Mouse (Mus musculus) layer of hippocampus, adult 11-12 months (tissue): ENCODE measurements at regions not wholly inside any gene's neighbourhood (a gene's known extent, or its start where the extent isn't known, plus 50 kb on each side); places are given as distances from the start of the nearest gene placed in this dataset.
A peak's percentile ranks its signal among the peaks of the same experiment; 100 is the strongest.

Source experiments
- DNase-seq: peaks from one replicate; pipeline ENCODE4 v3.0.0; 2022; ENCODE audit warnings: low spot score

DNA sequence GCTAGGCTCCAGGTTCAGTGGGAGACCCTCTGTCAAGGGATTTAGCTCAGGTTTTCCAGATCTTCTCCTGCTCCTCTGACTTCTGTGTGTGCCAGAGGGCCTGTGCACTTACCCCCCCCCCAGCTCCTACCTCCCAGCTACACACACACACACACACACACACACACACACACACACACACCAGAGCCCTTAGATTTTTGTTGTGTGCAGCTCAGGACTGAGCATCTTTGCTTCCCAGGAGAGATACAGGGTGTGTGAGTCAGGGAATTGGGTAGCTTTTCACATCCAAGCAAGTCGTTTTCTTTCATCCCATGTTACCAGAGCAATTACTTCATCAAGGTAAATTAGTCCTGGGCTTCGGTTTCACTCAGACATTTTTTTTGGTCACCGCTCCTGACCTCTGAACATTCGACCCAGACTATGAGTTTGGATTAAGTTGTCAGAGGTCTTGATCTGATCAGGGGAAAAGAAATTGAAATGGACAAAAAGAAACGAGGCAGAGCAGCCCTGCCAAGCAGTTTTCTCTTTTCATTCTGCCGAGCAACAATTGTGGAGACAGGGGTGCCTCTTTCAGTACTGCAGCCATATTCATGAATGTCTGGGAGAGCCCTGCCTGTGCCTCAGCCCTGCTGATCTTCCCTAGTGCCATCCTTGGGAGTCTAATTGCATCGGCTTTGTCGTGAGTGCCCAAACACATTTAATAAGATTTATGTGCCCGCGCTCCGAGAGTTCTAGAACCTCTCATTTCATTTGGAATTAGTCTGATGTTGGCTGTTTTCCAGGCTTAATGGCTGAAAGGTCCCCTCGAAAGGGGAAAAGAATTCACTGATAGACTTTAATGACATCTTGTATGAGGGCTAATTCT, 241.3 kb downstream of the 1500009L16Rik start:
- DNase-seq: no peak

DNA sequence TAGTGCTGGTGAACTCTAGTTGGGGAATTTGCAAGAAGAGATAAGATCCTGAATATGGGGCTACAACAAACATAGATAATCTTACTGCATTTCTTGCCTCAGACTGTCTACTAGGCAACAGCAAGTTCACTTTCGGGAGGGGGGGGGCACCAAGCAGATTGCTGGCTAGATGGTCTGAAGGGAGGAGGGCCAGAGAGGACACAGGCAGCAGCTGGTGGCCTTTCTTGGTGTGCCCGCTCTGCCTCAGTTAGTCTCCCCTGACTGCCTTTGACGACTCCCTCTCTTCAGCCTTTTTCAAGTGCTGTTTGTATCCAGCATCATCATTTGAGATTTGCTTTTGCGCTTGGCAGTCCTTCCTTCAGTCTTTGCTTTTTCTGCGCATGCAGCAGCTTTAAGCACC, 242.2 kb downstream of the 1500009L16Rik start:
- no peak for DNase-seq

DNA sequence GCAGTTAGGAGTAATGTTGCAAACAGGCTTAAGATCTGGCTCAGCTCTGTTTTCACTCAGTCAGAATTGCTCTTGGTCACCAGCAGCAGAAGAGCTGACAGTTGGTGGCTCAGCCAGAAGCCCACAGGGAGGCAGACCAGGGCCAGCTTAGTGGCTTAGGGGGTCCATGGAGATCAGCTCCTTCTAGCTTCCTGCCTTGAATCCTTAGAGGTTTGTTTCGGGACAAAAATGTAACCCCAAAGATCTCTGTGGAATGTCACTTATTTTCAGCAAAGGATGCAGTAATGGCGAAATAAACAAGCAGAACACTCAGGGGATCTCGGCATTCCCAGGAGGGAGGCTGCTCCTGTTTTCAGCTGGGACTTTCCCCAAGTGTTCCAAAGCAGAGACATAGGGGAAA, 247.8 kb downstream of the 1500009L16Rik start:
- DNase-seq: no peak

DNA sequence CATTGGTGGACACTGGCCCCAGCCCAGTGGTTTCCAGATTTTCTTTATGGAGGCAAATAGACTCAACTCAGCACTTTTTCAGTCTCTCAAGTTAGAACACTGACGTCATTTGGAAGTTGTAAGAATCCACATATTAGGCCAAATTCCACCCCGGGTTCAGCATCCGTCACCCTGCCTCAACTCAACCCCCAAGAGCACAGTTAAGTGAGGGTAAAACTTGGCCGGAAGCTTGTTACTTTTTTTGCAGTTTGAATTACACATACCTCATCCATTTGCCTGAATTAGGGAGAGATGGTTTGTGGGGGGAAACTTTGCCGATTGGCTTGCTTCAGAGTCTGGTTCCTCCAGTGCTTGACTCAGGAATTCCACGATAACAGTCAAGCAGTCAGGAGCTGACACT, 251.9 kb downstream of the 1500009L16Rik start:
- no peak for DNase-seq

DNA sequence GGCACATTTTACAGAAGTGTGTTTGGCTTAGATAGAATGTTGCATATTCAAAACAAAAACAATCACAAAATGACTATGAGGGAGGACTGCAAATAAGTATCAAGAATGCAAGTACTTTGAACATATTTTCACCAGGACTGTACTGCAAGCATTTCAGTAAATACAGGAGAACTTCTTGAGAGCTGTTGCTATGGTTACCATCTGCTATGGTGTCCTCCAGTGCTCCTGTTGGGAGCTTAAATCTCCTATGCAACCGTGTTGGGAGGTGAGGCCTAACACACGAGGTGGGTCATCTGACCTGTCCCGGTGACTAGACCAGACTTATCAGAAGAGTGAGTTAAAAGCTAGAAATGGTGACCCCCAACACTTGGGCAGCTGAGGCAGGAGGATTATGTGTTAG, 253.9 kb downstream of the 1500009L16Rik start:
- no peak for DNase-seq

DNA sequence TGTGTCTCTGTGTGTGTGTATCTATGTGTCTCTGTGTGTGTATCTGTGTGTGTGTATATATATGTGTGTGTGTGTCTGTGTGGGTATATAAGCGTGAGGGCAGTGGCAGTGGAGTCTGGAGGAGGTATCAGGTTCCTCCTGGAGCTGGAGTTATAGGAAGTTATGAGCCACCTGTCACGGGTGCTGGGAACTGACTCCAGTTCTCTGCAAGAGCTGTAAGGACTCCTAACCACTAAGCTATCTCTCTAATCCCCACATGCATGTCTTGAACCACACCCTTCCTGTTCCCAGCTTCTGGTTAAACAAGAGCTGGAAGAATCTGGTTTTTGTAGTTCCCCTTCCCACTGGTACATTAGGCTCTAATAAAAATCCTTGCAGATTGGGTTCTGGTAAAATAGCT, 257.3 kb downstream of the 1500009L16Rik start:
- DNase-seq: no peak

DNA sequence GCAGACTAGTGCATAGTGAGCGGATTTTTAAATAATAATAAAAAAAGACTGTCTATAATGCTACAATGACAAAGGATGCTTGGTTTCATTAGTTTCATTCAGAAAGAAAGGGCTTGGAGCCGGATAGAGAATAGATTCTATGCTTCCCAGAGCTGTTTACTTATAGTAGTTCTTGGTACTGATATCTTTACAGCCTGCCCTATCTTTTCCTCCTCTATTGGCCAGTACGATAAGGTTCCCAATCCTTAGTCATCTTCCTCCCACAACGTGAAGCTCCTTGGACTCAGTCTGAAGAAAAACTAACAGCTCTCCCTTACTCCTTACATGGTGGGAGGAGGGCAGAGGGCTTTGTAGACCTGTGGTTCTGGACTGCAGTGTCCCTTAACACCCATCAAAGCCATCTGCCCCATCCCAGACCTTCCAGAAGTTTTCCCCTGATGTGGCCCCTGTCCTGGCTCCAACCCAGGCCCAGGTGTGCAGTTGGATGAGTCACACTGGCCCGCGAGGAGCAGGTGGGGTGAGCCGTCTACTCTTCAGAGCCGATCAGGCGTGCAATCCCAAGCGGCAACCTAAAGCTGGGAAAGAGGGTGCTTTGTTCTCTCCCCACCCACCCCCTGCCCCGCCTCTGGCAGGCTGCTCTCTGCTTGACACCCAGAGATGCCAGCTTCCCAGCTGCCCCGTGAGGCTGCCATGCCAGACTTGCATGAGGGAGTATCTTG, 262.2 kb downstream of the 1500009L16Rik start:
- DNase-seq: peak; percentile 27

DNA sequence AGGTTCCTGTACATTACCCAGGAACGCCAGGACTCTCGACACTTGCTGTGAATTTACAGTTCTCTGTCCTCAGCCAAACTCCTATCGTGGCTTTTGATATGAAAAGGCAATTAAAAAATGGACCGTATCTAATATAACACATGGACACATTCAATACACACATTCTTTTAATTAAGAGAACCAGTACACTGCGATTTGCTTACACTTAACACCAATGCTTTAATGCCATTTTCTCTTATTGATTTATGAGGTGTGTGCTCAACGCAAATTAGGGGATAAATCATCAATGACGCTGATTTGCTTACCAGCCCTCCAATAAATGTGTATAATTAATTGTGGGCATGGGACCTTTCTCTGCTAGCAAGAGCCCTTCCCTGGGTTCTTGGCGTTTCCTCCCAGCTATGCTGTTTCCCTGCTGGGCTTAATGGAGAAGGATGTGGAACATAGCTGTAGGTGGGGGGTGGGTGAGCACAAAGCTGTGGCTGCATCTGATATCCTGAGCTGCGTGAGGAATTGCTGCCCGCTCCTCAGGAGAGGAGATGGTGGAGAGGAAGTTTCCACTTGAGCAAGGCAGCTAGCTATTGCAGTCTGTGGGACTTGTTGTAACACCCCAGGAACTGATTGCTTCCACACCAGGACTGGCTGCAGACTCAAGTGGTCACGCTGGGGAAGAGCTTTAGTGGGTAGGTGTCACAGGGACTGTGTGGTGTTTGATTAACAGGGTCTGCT, 270.1 kb downstream of the 1500009L16Rik start:
- DNase-seq: no peak

DNA sequence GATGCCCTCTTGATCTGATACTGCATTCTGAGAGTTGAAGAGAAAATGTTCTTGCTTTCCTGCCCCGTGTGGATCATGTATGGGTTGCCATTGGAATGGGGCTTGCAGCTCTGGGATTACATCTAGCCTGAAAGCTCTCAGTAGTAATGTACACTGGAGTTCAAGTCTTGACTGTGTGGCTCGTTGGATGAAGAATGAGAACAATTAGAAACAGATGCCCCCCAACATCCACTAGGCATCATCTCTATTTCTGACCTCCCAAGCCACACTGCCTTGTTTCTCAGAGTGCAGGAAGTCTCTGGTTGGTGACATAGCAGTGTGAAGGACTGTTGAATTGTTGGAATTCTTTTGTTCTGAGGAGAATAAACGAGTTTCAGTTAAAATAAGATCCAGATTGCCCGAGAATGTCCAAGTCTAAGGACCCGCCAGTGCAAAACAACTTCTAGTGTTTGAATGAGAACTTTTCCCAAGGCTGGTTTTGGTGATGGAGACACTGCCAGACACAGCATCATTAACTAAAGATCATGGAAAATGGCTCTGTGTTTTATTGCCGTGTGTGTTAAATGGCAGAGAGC, 272.4 kb downstream of the 1500009L16Rik start:
- DNase-seq: no peak

DNA sequence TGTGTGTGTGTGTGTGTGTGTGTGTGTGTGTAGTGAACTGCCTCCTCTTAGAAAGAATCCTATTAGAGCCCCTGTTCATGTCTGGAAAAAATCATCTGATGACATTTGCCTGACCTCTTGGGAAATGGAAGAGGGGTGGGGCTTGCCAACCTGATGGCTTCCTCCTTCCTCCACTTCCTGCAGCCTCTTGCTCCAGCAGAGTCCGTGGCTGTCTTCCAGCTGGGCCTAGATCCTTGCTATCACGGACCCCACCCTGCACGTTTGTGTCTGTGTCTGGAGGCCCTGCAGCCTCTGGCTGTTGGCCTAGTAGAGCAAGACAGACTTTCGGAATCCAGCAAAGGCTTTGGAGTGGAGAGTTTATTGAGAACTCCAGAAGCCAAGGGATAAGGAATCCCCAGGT, 273.2 kb downstream of the 1500009L16Rik start:
- no peak for DNase-seq

DNA sequence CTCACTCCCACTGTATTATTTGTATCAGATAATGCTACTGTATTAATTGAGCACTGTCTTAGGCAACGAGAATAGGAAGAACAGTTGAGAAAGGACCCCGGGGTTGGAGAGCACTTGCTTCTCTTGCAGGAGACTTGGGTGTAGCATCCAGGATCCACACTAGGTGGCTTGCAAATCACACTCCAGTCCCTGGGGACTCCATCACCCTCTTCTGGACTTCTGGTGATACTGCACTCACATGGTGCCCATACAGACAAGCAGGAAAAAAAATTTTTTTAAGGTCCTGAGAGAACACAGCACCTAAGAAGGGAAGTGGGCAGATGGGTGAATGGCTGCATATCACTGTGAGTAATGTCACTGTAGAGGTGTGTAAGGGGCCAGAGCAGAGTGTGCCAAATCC, 273.8 kb downstream of the 1500009L16Rik start:
- no peak for DNase-seq

DNA sequence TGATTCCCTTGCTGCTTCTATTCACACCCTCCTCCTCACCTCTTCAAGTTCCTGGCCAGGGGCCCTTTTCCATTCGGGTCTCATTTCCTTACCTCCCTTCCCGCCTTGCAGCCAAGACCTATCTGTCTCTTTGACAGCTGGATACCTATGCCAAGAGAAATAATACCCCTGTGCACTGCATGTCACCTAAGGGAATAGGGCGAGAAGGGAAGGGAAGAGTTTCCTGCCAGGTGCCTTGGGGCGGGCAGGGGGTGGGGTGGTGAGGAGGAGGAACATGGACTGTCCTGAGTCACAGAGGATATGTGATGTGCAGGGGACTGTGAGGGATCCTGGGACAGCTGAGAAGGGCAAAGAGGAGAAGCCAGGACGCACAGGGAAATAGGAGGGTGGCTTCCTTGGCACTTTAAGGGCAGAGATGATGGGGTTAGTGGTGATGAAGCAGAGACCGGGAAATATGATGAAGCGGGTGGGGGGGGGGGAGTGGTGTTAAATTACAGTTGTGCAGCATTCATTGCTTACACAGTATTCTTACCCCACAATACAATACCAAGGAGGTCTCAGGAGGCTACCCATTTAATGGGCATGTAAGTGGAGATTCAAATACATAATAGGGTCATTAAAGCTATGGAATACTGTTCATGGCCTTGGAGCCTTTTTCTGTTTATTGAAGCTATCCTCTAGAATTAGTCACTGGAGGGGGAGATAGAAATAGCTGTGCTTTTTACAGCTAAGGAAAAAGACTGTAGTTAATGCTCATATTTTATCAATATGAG, 278.0 kb downstream of the 1500009L16Rik start:
- DNase-seq: no peak

DNA sequence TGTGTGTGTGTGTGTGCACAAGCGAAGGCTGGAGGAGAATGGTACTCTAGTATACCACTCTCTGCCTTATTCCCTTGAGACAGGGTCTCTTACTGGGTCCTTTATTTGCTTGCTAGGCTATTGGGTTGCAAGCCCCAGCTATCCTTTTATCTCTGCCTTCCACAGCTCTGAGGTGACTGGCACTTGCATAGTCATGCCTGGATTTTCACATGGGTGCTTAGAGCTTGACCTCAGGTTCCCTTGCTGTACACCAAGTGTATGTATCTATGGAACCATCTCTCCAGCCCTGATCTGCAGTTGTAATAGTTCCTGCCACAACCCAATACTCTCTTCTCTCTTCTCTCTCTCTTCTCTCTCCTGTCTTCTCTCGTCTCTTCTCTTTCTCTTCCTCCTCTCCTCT, 280.1 kb downstream of the 1500009L16Rik start:
- no peak for DNase-seq

DNA sequence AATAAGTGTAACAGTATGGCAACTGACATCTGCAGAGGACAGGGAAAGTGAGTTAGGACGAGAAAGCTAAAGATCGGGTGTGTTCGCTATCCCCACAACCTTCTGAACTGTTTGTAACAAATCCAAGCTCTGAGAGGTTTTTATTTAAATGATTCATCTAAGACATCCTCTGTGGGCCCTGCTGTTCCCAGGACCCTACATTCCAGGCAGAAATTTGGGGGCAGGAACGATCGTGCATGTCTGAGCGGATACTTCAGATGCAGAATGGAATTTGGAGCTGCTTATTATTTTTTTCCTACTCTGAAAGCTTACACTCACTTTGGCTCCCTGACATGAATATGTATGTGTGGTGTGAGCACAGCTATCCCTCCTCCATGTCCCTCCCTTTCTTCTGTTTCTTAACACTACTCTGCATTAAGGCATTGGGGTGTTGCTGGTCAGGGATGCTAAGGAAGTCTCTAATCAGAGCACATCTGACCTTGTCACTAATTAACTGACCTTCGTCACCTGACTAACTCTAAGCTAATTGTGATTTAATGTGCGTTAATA, 281.0 kb downstream of the 1500009L16Rik start:
- DNase-seq: no peak

DNA sequence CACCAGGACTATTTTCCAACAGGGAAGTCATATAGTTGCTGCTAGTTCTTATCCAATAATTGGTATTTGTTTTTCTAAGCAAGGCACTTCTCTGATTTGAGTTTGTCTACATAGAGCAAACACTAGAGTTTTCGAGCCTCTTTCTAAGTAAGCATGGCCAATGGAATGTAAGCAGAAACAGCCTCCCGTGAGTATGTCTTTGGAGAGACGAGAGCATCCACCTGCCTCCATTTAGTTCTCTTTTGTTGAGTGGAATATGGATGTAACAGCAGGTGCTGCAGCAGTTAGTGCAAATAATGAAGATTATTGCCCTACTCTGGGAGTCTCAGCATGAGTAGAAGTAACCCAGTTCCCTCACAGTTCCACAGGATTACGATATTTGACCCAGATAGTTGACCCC, 286.3 kb downstream of the 1500009L16Rik start:
- DNase-seq: no peak

DNA sequence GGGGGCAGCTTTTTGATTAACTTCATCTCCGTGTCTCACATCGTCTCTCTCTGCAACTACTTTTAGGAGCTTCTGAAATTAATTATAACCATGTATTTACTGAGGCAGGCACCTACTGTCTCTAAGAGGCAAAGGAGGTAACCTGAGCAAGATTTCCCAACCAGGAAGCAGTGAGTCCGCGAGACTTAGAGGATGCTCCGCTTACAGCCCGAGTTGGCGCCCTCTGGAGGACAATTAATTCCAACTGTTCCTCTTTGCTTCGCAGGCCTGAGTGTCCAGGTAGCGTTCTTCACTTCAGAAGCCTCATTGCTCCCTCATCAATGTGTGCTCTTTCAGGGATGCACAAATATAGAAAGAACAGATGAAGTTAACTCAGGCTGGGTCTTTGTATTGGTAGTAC, 296.7 kb downstream of the 1500009L16Rik start:
- peak; percentile 82 for DNase-seq

DNA sequence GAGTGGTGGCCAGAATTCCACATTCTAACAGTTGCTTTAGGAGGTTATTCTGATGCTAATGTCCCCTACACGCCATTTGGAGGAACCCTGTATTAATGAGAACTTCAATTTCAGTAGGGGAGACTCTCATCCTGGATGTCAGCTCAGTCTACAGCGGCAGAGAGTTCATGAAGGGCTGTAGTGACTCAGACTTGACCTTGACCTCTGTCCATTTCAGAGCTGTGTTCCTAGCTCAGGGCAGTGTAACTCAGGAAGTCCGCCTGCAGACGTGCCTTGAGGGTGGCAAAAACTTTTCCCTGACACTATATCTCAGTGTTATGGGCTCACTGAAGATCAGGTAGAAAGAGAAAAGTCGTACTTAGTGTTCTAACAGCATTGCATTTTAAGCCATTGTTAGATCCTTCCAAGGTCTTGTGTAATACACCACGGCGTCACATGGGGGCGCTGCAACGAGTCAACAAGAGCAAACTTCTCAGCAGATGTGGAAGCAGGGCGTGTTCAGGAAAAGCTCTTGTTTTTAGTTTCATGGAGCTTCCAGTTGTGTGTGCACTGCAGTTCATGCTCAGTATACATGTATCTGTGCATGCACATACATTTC, 297.5 kb downstream of the 1500009L16Rik start:
- DNase-seq: peak; percentile 71

DNA sequence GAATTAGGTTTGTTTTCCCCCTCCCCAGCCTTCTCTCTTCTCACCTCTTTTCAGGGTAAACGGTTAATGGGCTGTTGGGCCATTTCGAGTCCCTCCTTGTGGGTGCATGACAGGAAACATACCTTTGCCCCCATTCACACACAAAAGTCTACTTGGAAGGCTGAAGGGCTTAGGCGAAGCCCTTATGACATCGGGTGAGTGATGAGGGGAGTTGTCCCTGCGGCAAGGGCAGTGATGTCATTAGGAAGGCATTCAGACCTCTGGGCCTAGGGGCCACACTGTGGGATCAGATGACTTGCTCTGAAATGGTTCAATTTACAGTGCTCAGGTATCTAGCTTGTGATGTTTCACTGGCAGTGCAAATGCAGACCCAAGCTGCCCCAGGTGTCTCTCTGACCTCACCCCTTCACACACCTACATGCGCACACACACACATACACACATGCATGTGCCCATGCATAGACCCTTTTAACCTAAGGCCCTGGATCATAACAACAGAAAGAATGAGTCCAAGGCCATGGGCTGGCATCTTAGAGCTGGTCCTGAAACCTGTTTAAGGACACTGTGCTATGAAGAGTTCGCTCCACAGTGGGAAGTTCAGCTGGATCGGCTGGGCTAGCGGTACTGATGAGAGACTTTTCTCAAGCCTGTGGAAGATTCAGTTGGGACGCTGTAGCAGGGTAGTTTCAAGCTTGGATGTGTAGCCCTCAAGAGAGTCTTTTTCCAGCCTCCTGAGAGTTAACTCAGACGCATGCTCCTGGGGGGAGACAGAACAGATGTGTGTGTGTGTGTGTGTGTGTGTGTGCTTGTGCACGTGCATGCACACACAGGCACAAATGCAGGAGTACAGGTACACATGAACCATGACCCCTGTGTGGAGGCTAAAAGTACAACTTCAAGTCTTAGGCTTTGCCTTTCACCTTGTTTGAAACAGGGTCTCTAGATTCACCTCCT, 298.8 kb downstream of the 1500009L16Rik start:
- DNase-seq: no peak

DNA sequence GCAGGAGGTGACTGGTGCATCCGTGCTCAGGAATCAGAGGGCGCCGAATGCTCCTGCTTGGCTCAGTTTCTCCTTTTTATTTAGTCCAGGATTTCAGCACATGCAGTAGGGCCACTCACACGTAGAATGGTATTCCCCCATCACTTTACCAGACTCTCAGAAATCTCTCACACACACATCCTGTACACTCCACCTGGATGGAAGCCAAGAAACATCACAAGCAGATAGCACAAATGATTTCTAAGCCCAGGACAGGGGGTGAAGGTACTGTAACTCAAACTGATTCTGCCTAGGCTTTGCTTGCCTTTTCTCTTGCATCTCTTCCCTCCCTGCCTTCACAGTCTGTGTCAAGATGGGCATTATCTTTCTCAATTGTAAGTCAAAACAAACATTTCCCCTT, 301.6 kb downstream of the 1500009L16Rik start:
- DNase-seq: no peak

DNA sequence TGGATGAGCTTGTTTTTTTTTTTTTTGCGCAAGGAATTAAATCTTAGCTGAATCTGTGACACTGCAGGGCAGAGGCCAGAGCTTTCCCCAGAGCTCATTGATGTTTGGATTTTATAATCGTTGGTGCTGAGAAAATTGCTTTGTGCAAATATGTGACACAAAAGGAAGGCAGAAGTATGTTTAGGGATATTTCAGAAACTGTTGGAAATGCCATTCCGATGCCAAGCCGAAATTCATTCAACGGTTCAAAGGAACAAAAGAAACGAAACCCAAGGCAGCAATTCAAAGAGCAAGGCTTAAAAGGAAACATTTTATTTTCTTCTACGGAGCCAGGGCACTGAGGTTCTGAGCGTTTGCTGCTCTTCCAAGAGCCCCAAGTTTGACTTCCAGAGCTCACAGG, 302.2 kb downstream of the 1500009L16Rik start:
- no peak for DNase-seq
